Mouse (Mus musculus): Measurements from ENCODE around the gene Atad5.

The Atad5 gene

GRCm38 (mm10) chr11:80149412-80150023 is 60.3 kb downstream of the Atad5 start:
- DNase-seq (ENCODE audit: low spot score), result no peak

GRCm38 (mm10) chr11:80150566-80150965 is 61.4 kb downstream of the Atad5 start:
- no peak for DNase-seq (ENCODE audit: low spot score)

GRCm38 (mm10) chr11:80151541-80151940 is 62.3 kb downstream of the Atad5 start:
- DNase-seq (ENCODE audit: low spot score), result no peak

GRCm38 (mm10) chr11:80152376-80152775 is 63.2 kb downstream of the Atad5 start:
- no peak for DNase-seq (ENCODE audit: low spot score)

GRCm38 (mm10) chr11:80153857-80154495 is 64.8 kb downstream of the Atad5 start, which contains the start of gene Adap2:
TSS of gene Adap2 (plus strand) at chr11:80154105.
- peak; percentile 32 for DNase-seq (ENCODE audit: low spot score)

GRCm38 (mm10) chr11:80154501-80154900 is 65.3 kb downstream of the Atad5 start:
- DNase-seq (ENCODE audit: low spot score), result no peak

- DNase-seq (ENCODE audit: low spot score), result no peak
Observed at GRCm38 (mm10) chr11:80155541-80155940, 66.3 kb downstream of the Atad5 start.

GRCm38 (mm10) chr11:80155961-80156360 is 66.8 kb downstream of the Atad5 start:
- no peak for DNase-seq (ENCODE audit: low spot score)

GRCm38 (mm10) chr11:80156841-80157240 is 67.6 kb downstream of the Atad5 start:
- no peak for DNase-seq (ENCODE audit: low spot score)

GRCm38 (mm10) chr11:80159018-80159417 is 69.8 kb downstream of the Atad5 start:
- DNase-seq (ENCODE audit: low spot score), result no peak

GRCm38 (mm10) chr11:80161041-80161440 is 71.8 kb downstream of the Atad5 start:
- no peak for DNase-seq (ENCODE audit: low spot score)

GRCm38 (mm10) chr11:80163362-80164116 is 74.3 kb downstream of the Atad5 start:
- DNase-seq (ENCODE audit: low spot score), result no peak

GRCm38 (mm10) chr11:80164224-80164623 is 75.0 kb downstream of the Atad5 start:
- no peak for DNase-seq (ENCODE audit: low spot score)

GRCm38 (mm10) chr11:80168121-80168520 is 78.9 kb downstream of the Atad5 start:
- no peak for DNase-seq (ENCODE audit: low spot score)

GRCm38 (mm10) chr11:80168611-80169249 is 79.5 kb downstream of the Atad5 start:
- DNase-seq (ENCODE audit: low spot score), result no peak

GRCm38 (mm10) chr11:80169629-80170028 is 80.4 kb downstream of the Atad5 start:
- no peak for DNase-seq (ENCODE audit: low spot score)

GRCm38 (mm10) chr11:80170351-80170750 is 81.2 kb downstream of the Atad5 start:
- no peak for DNase-seq (ENCODE audit: low spot score)

GRCm38 (mm10) chr11:80171884-80172283 is 82.7 kb downstream of the Atad5 start:
- DNase-seq (ENCODE audit: low spot score), result no peak

GRCm38 (mm10) chr11:80173963-80174670 is 84.9 kb downstream of the Atad5 start:
- no peak for DNase-seq (ENCODE audit: low spot score)

GRCm38 (mm10) chr11:80176911-80177895 is 88.0 kb downstream of the Atad5 start:
- no peak for DNase-seq (ENCODE audit: low spot score)

- DNase-seq (ENCODE audit: low spot score), result no peak
Observed at GRCm38 (mm10) chr11:80178316-80178715, 89.1 kb downstream of the Atad5 start.

All from urinary bladder, postnatal 10 days (tissue).